Mouse (Mus musculus) kidney, adult 9 months (tissue): ENCODE data around the gene Csnka2ip.

ENCODE experiments used
- DNase-seq: peaks from one replicate; pipeline ENCODE4 v3.0.0; 2022

Csnka2ip gene

GRCm38 (mm10) chr16:64602308-64602707, at the start of gene Csnka2ip:
Gene Csnka2ip, minus strand, starts transcription at chr16:64602408.
- DNase-seq = no peak

- no peak for DNase-seq
Observed at GRCm38 (mm10) chr16:64649594-64650290, 47.5 kb upstream of the Csnka2ip start.

GRCm38 (mm10) chr16:64647771-64648170, 45.6 kb upstream of the Csnka2ip start:
- no peak for DNase-seq

- no peak for DNase-seq
Observed at GRCm38 (mm10) chr16:64635110-64635509, 32.9 kb upstream of the Csnka2ip start.

- no peak for DNase-seq
Observed at GRCm38 (mm10) chr16:64620116-64620515, 17.9 kb upstream of the Csnka2ip start.

GRCm38 (mm10) chr16:64614648-64615047, 12.4 kb upstream of the Csnka2ip start:
- no peak for DNase-seq

- no peak for DNase-seq
Observed at GRCm38 (mm10) chr16:64607793-64608192, 5.6 kb upstream of the Csnka2ip start.

- no peak for DNase-seq
Observed at GRCm38 (mm10) chr16:64586825-64587224, 15.4 kb downstream of the Csnka2ip start.

GRCm38 (mm10) chr16:64586262-64586619, 16.0 kb downstream of the Csnka2ip start:
- no peak for DNase-seq

- no peak for DNase-seq
Observed at GRCm38 (mm10) chr16:64585599-64586261, 16.5 kb downstream of the Csnka2ip start.

GRCm38 (mm10) chr16:64584591-64584990, 17.6 kb downstream of the Csnka2ip start:
- no peak for DNase-seq

- DNase-seq = no peak
Observed at GRCm38 (mm10) chr16:64583406-64583805, 18.8 kb downstream of the Csnka2ip start.

GRCm38 (mm10) chr16:64569496-64569895, 32.7 kb downstream of the Csnka2ip start:
- DNase-seq = no peak

GRCm38 (mm10) chr16:64563081-64563480, 39.1 kb downstream of the Csnka2ip start:
- no peak for DNase-seq

GRCm38 (mm10) chr16:64558518-64558917, 43.7 kb downstream of the Csnka2ip start:
- DNase-seq = no peak

GRCm38 (mm10) chr16:64526883-64527282, 75.3 kb downstream of the Csnka2ip start:
- no peak for DNase-seq

GRCm38 (mm10) chr16:64524051-64524645, 78.1 kb downstream of the Csnka2ip start:
- DNase-seq = no peak

GRCm38 (mm10) chr16:64513423-64513822, 88.8 kb downstream of the Csnka2ip start:
- no peak for DNase-seq
